Mouse (Mus musculus) CH12.LX (cell line): ENCODE results near the gene Alkbh3.
A peak's percentile ranks its signal among the peaks of the same experiment; 100 is the strongest.

Experiments used
- CHD1 ChIP-seq: IDR thresholded peaks from 2 replicates; pipeline ENCODE4 v1.6.1; 2012; ENCODE audit warnings: low read depth, low read length, improper control_type of control experiment, inconsistent platforms
- CTCF ChIP-seq, 2 experiments: IDR thresholded peaks in 1 of 2; conservative IDR thresholded peaks in 1 of 2; 2 replicates each; pipeline ENCODE4 v1.5.1; 2011 to 2012; ENCODE audit warnings: low read depth in 2 of 2, low read length in 2 of 2, improper control_type of control experiment in 1 of 2, inconsistent platforms in 1 of 2, mild to moderate bottlenecking in 1 of 2, moderate library complexity in 1 of 2
- E2F4 ChIP-seq: IDR thresholded peaks from 2 replicates; pipeline ENCODE4 v1.6.1; 2011; ENCODE audit warnings: low read depth, low read length, improper control_type of control experiment; ENCODE audit not compliant: insufficient replicate concordance
- EP300 ChIP-seq: IDR thresholded peaks from 2 replicates; pipeline ENCODE4 v1.6.1; 2011; ENCODE audit warnings: low read length, improper control_type of control experiment
- IRF4 ChIP-seq: IDR thresholded peaks from 2 replicates; pipeline ENCODE4 v1.6.1; 2014; ENCODE audit warnings: low read depth, mild to moderate bottlenecking, inconsistent platforms, low read length, improper control_type of control experiment
- JUND ChIP-seq: conservative IDR thresholded peaks from 2 replicates; pipeline ENCODE4 v1.6.1; 2011; ENCODE audit warnings: low read depth, low read length, improper control_type of control experiment
- MAX ChIP-seq: IDR thresholded peaks from 2 replicates; pipeline ENCODE4 v1.6.1; 2011; ENCODE audit warnings: low read length, improper control_type of control experiment
- MEF2A ChIP-seq: IDR thresholded peaks from 2 replicates; pipeline ENCODE4 v1.6.1; 2014; ENCODE audit warnings: low read depth, mild to moderate bottlenecking, inconsistent platforms, low read length, improper control_type of control experiment, borderline replicate concordance
- MXI1 ChIP-seq: IDR thresholded peaks from 2 replicates; pipeline ENCODE4 v1.6.1; 2011; ENCODE audit warnings: mild to moderate bottlenecking, low read depth, low read length, improper control_type of control experiment
- MYC ChIP-seq: IDR thresholded peaks from 2 replicates; pipeline ENCODE4 v1.6.1; 2011; ENCODE audit warnings: low read depth, mild to moderate bottlenecking, improper control_type of control experiment, low read length
- POLR2A ChIP-seq: IDR thresholded peaks from 2 replicates; pipeline ENCODE4 v1.6.1; 2011; ENCODE audit warnings: low read depth, mild to moderate bottlenecking, improper control_type of control experiment, low read length
- RCOR1 ChIP-seq: conservative IDR thresholded peaks from 2 replicates; pipeline ENCODE4 v1.6.1; 2012; ENCODE audit warnings: low read depth, mild to moderate bottlenecking, inconsistent platforms, low read length, improper control_type of control experiment
- USF1 ChIP-seq: IDR thresholded peaks from 2 replicates; pipeline ENCODE4 v1.6.1; 2014; ENCODE audit warnings: low read depth, mild to moderate bottlenecking, inconsistent platforms, low read length, improper control_type of control experiment

DNA sequence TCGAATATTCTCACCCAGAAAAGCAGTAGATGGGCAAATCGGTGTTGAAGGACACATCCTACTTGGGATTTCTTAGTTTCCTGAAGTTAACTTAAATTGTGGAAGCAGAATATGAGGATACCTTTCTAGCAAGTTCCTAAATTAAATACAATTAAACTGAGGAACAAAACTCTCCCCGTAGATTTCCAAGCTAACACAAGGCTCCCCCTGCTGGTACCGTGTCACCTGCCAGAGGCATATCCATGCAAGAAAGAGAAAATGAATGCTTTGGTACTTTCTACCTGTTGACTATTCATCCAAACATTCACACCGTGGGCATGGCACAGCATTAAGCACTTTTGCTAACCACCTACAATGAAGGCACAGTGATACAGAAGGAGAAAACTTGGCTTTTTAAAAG lies 48.9 kb upstream of the Alkbh3 start:
- no peak for TF ChIP-seq POLR2A
- TF ChIP-seq CHD1, result no peak
- TF ChIP-seq EP300, result no peak
- TF ChIP-seq CTCF (conservative IDR thresholded peaks at IDR 0.05 in 1 of 2, IDR thresholded peaks at IDR 0.05 in 1 of 2; ENCODE audit: low read depth in 2 of 2, low read length in 2 of 2), result peak in 1 of 2 experiments; percentile 42; a peak in 3 of 4 replicates
- TF ChIP-seq JUND, result no peak
- TF ChIP-seq MEF2A, result no peak
- no peak for TF ChIP-seq E2F4
- TF ChIP-seq MYC, result no peak
- no peak for TF ChIP-seq MAX
- no peak for TF ChIP-seq USF1
- no peak for TF ChIP-seq RCOR1
- TF ChIP-seq MXI1, result no peak
- TF ChIP-seq IRF4, result no peak
